ENCODE assay signal across 13 mouse cellular contexts in the genomic region with DNA sequence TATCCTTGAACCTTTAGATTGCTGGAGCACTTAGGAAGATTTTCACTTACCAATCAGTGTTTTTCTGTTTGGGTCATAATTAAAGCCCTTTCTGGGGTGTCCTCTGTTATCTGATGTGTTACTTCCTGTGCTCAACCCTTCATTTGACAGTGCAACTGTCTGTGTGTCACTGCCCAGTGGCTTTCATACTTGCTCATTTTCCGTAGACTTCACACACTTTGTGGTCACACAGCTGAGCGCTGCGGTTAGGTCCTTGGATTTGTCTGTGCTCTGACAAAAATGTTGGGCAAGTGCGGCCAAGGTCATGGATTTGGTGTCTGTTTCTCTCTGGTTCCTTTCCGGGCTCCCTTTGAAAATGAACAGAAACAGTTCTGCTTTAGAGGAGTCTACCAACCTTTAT.
A peak's percentile ranks its signal among the peaks of the same experiment; 100 is the strongest.
DNase-seq lines count a peak whose midpoint lies in the region; ATAC-seq lines count a peak whose summit lies in the region.
"Had no signal": no experiment of that assay in that cellular context is flagged by ENCODE, and none has a peak within 500 bp of the region (broad histone marks: within the 10 kb centered on the region; RNA-seq: fewer than 3 reads in every experiment).

No protein-coding gene starts in this region.

- ATAC-seq in CD4-positive, CD25-positive, alpha-beta regulatory T cell, adult 4 months, result no peak

- DNase-seq in CD4-positive, CD25-positive, alpha-beta regulatory T cell, adult 2 months (ENCODE audit: low read depth, low spot score), result peak; percentile 4
- peak; percentile 31 for DNase-seq in ovary, postnatal 36 days (ENCODE audit: low spot score)
- no peak for DNase-seq in ovary, postnatal 14 days (ENCODE audit: low spot score)
- DNase-seq in c-Kit-positive CD71-positive TER-119-positive erythroid progenitor cells, embryonic 14.5 days (ENCODE audit: low spot score), result peak; percentile 7
- DNase-seq in skeletal muscle tissue, adult 2 months (ENCODE audit: low read depth, low spot score), result peak; percentile 2
- DNase-seq in frontal cortex, postnatal 25 days (ENCODE audit: low spot score in 2 of 2), result no peak
- DNase-seq in spleen, postnatal 10 days (ENCODE audit: low spot score in 2 of 2), result no peak
- DNase-seq: cerebellum, adult 2 months; heart, adult 2 months; heart, postnatal 14 days; kidney, postnatal 25 days; spleen, adult 18-20 months had no signal

Comparison
In these comparisons a context has a peak if more than half of its experiments do, and no peak if none do; other contexts are left out.
1. DNase-seq: peak in CD4-positive, CD25-positive, alpha-beta regulatory T cell, adult 2 months (single experiment), ovary, postnatal 36 days (single experiment), c-Kit-positive CD71-positive TER-119-positive erythroid progenitor cells, embryonic 14.5 days (single experiment) and skeletal muscle tissue, adult 2 months (single experiment); none in ovary, postnatal 14 days (single experiment), frontal cortex, postnatal 25 days (0 of 2) and spleen, postnatal 10 days (0 of 2).